Mouse (Mus musculus): ENCODE results near the gene BC048671. TPM values are rescaled to one million over a fixed set of nuclear protein-coding genes. Genes with fewer than 3 reads are reported as not detected.

BC048671 gene
- polyA plus RNA-seq, 1 experiment from 2014 or later, result not detected

- WGBS, result 50% methylated on average over 5 of the region's 5 CpGs
- ATAC-seq (ENCODE audit: low FRiP score, low TSS enrichment), result peak; percentile 69; the same call in 1 of the 2 replicates
These were observed 19.4 kb downstream of the BC048671 start for GRCm38 (mm10) chr6:90320429-90320828.

GRCm38 (mm10) chr6:90321811-90322210 lies 20.8 kb downstream of the BC048671 start:
- Histone ChIP-seq H3K27ac (ENCODE audit: low read depth, low read length) (no peak overlapping the region), H3K4me1 (ENCODE audit: control insufficient read depth, insufficient read depth, low read length) (peaks cover 12% of the 10 kb centered on the region; the same call in 1 of the 2 replicates), H3K27me3 (ENCODE audit: control insufficient read depth, insufficient read depth, low read length) (0 out of 2 replicates have a peak, but pooled peaks cover 2% of the 10 kb centered on the region), H3K9me3 (ENCODE audit: control insufficient read depth, low read length) (no peaks in the 10 kb centered on the region), H3K4me2 (replicated peaks; ENCODE audit: low read depth, low read length) (no peak overlapping the region), H3K4me3 (ENCODE audit: low read length) (no peak overlapping the region), H3K36me3 (ENCODE audit: control insufficient read depth, insufficient read depth, low read length) (no peaks in the 10 kb centered on the region), H3K9ac (ENCODE audit: low read depth, low read length) (no peak overlapping the region)
- ATAC-seq (ENCODE audit: low FRiP score, low TSS enrichment), result no peak
- WGBS, result 50% methylated on average over 4 of the region's 4 CpGs

More at GRCm38 (mm10) chr6:90320429-90320828, 19.4 kb downstream of the BC048671 start:
- 0 out of 2 replicates have a peak, but pooled peaks cover 2% of the 10 kb centered on the region for H3K27me3 ChIP-seq (ENCODE audit: control insufficient read depth, insufficient read depth, low read length)
- H3K27ac ChIP-seq (ENCODE audit: low read depth, low read length), result no peak overlapping the region; the same call in 1 of the 2 replicates
- no peak overlapping the region for H3K4me3 ChIP-seq (ENCODE audit: low read length)
- peaks cover 11% of the 10 kb centered on the region; the same call in 1 of the 2 replicates for H3K4me1 ChIP-seq (ENCODE audit: control insufficient read depth, insufficient read depth, low read length)
- H3K9ac ChIP-seq (ENCODE audit: low read depth, low read length), result no peak overlapping the region
- no peaks in the 10 kb centered on the region for H3K36me3 ChIP-seq (ENCODE audit: control insufficient read depth, insufficient read depth, low read length)
- H3K4me2 ChIP-seq (replicated peaks; ENCODE audit: low read depth, low read length), result no peak overlapping the region
- H3K9me3 ChIP-seq (ENCODE audit: control insufficient read depth, low read length), result no peaks in the 10 kb centered on the region

- Histone ChIP-seq H3K4me2 (replicated peaks; ENCODE audit: low read depth, low read length) (no peak overlapping the region), H3K9ac (ENCODE audit: low read depth, low read length) (no peak overlapping the region), H3K27me3 (ENCODE audit: control insufficient read depth, insufficient read depth, low read length) (0 out of 2 replicates have a peak, but pooled peaks cover 2% of the 10 kb centered on the region), H3K4me1 (ENCODE audit: control insufficient read depth, insufficient read depth, low read length) (peaks cover 12% of the 10 kb centered on the region; the same call in 1 of the 2 replicates), H3K27ac (ENCODE audit: low read depth, low read length) (no peak overlapping the region), H3K36me3 (ENCODE audit: control insufficient read depth, insufficient read depth, low read length) (no peaks in the 10 kb centered on the region), H3K9me3 (ENCODE audit: control insufficient read depth, low read length) (no peaks in the 10 kb centered on the region), H3K4me3 (ENCODE audit: low read length) (no peak overlapping the region)
- no peak for ATAC-seq (ENCODE audit: low FRiP score, low TSS enrichment)
- 83% methylated on average over 3 of the region's 3 CpGs for WGBS
These were observed 23.0 kb downstream of the BC048671 start for GRCm38 (mm10) chr6:90324026-90324425.

- Histone ChIP-seq H3K4me1 (ENCODE audit: control insufficient read depth, insufficient read depth, low read length) (peaks cover 12% of the 10 kb centered on the region; the same call in 1 of the 2 replicates), H3K27ac (ENCODE audit: low read depth, low read length) (no peak overlapping the region), H3K4me3 (ENCODE audit: low read length) (no peak overlapping the region; the same call in 1 of the 2 replicates), H3K9me3 (ENCODE audit: control insufficient read depth, low read length) (no peaks in the 10 kb centered on the region), H3K27me3 (ENCODE audit: control insufficient read depth, insufficient read depth, low read length) (0 out of 2 replicates have a peak, but pooled peaks cover 2% of the 10 kb centered on the region), H3K36me3 (ENCODE audit: control insufficient read depth, insufficient read depth, low read length) (no peaks in the 10 kb centered on the region), H3K4me2 (replicated peaks; ENCODE audit: low read depth, low read length) (peak overlapping the region; percentile 46), H3K9ac (ENCODE audit: low read depth, low read length) (no peak overlapping the region)
- WGBS, result 57% methylated on average over 3 of the region's 3 CpGs
- ATAC-seq (ENCODE audit: low FRiP score, low TSS enrichment), result no peak
These were observed 23.4 kb downstream of the BC048671 start for GRCm38 (mm10) chr6:90324463-90324862.

GRCm38 (mm10) chr6:90324991-90325390 lies 24.0 kb downstream of the BC048671 start, which contains the start of gene Chst13:
Gene Chst13, minus strand, starts transcription at chr6:90325185.
- peak within 1 kb of the TSS; percentile 29 for H3K4me3 ChIP-seq (ENCODE audit: low read length)
- no peaks in the 10 kb centered on the region for H3K36me3 ChIP-seq (ENCODE audit: control insufficient read depth, insufficient read depth, low read length)
- WGBS, result 2% methylated on average over 22 of the region's 22 CpGs
- H3K4me2 ChIP-seq (replicated peaks; ENCODE audit: low read depth, low read length), result peak within 1 kb of the TSS; percentile 46
- no peaks in the 10 kb centered on the region for H3K9me3 ChIP-seq (ENCODE audit: control insufficient read depth, low read length)
- ATAC-seq (ENCODE audit: low FRiP score, low TSS enrichment), result peak; percentile 67
- no peak within 1 kb of the TSS for H3K27ac ChIP-seq (ENCODE audit: low read depth, low read length)
- H3K27me3 ChIP-seq (ENCODE audit: control insufficient read depth, insufficient read depth, low read length), result 0 out of 2 replicates have a peak, but pooled peaks cover 2% of the 10 kb centered on the region
- peaks cover 10% of the 10 kb centered on the region; the same call in 1 of the 2 replicates for H3K4me1 ChIP-seq (ENCODE audit: control insufficient read depth, insufficient read depth, low read length)
- no peak within 1 kb of the TSS for H3K9ac ChIP-seq (ENCODE audit: low read depth, low read length)

GRCm38 (mm10) chr6:90327670-90328069 lies 26.7 kb downstream of the BC048671 start:
- no peak for ATAC-seq (ENCODE audit: low FRiP score, low TSS enrichment)
- Histone ChIP-seq H3K27me3 (ENCODE audit: control insufficient read depth, insufficient read depth, low read length) (0 out of 2 replicates have a peak, but pooled peaks cover 2% of the 10 kb centered on the region), H3K9ac (ENCODE audit: low read depth, low read length) (no peak overlapping the region), H3K27ac (ENCODE audit: low read depth, low read length) (no peak overlapping the region), H3K4me3 (ENCODE audit: low read length) (no peak overlapping the region), H3K4me1 (ENCODE audit: control insufficient read depth, insufficient read depth, low read length) (peaks cover 8% of the 10 kb centered on the region; the same call in 1 of the 2 replicates), H3K36me3 (ENCODE audit: control insufficient read depth, insufficient read depth, low read length) (no peaks in the 10 kb centered on the region), H3K4me2 (replicated peaks; ENCODE audit: low read depth, low read length) (no peak overlapping the region), H3K9me3 (ENCODE audit: control insufficient read depth, low read length) (no peaks in the 10 kb centered on the region)
- 24% methylated on average over 6 of the region's 6 CpGs for WGBS

GRCm38 (mm10) chr6:90329953-90330352 lies 28.9 kb downstream of the BC048671 start:
- Histone ChIP-seq H3K27ac (ENCODE audit: low read depth, low read length) (no peak overlapping the region), H3K36me3 (ENCODE audit: control insufficient read depth, insufficient read depth, low read length) (no peaks in the 10 kb centered on the region), H3K9me3 (ENCODE audit: control insufficient read depth, low read length) (no peaks in the 10 kb centered on the region), H3K9ac (ENCODE audit: low read depth, low read length) (no peak overlapping the region), H3K4me2 (replicated peaks; ENCODE audit: low read depth, low read length) (no peak overlapping the region), H3K27me3 (ENCODE audit: control insufficient read depth, insufficient read depth, low read length) (no peaks in the 10 kb centered on the region), H3K4me3 (ENCODE audit: low read length) (no peak overlapping the region), H3K4me1 (ENCODE audit: control insufficient read depth, insufficient read depth, low read length) (peaks cover 6% of the 10 kb centered on the region; the same call in 1 of the 2 replicates)
- WGBS, result 42% methylated on average over 1 of the region's 1 CpGs
- ATAC-seq (ENCODE audit: low FRiP score, low TSS enrichment), result no peak

GRCm38 (mm10) chr6:90332561-90333425 lies 31.8 kb downstream of the BC048671 start, which contains the start of gene Uroc1:
Gene Uroc1, plus strand, starts transcription at chr6:90333284.
- no peak for ATAC-seq (ENCODE audit: low FRiP score, low TSS enrichment)
- 84% methylated on average over 7 of the region's 7 CpGs for WGBS

GRCm38 (mm10) chr6:90334244-90334643 lies 33.2 kb downstream of the BC048671 start:
- no peaks in the 10 kb centered on the region for H3K36me3 ChIP-seq (ENCODE audit: control insufficient read depth, insufficient read depth, low read length)
- H3K9ac ChIP-seq (ENCODE audit: low read depth, low read length), result no peak overlapping the region
- no peak overlapping the region for H3K4me2 ChIP-seq (replicated peaks; ENCODE audit: low read depth, low read length)
- 70% methylated on average over 3 of the region's 3 CpGs for WGBS
- no peak overlapping the region for H3K4me3 ChIP-seq (ENCODE audit: low read length)
- no peak overlapping the region for H3K27ac ChIP-seq (ENCODE audit: low read depth, low read length)
- no peaks in the 10 kb centered on the region for H3K27me3 ChIP-seq (ENCODE audit: control insufficient read depth, insufficient read depth, low read length)
- no peaks in the 10 kb centered on the region for H3K4me1 ChIP-seq (ENCODE audit: control insufficient read depth, insufficient read depth, low read length)
- ATAC-seq (ENCODE audit: low FRiP score, low TSS enrichment), result no peak
- H3K9me3 ChIP-seq (ENCODE audit: control insufficient read depth, low read length), result no peaks in the 10 kb centered on the region

More at GRCm38 (mm10) chr6:90332561-90333425, 31.8 kb downstream of the BC048671 start, which contains the start of gene Uroc1:
- Histone ChIP-seq H3K4me2 (replicated peaks; ENCODE audit: low read depth, low read length) (no peak within 1 kb of the TSS), H3K9me3 (ENCODE audit: control insufficient read depth, low read length) (no peaks in the 10 kb centered on the region), H3K4me3 (ENCODE audit: low read length) (no peak within 1 kb of the TSS), H3K27me3 (ENCODE audit: control insufficient read depth, insufficient read depth, low read length) (no peaks in the 10 kb centered on the region), H3K36me3 (ENCODE audit: control insufficient read depth, insufficient read depth, low read length) (no peaks in the 10 kb centered on the region), H3K4me1 (ENCODE audit: control insufficient read depth, insufficient read depth, low read length) (no peaks in the 10 kb centered on the region), H3K27ac (ENCODE audit: low read depth, low read length) (no peak within 1 kb of the TSS), H3K9ac (ENCODE audit: low read depth, low read length) (no peak within 1 kb of the TSS)

Data from kidney, embryonic 14.5 days (tissue).